Mouse (Mus musculus): ENCODE results near the gene Rhou. TPM values are rescaled to one million over a fixed set of nuclear protein-coding genes. Genes with fewer than 3 reads are reported as not detected.
"Not testable (repeated sequence)": the region's sequence is repeated elsewhere in the genome, so short reads cannot be mapped to it uniquely, and the experiment has no call there.

Gene Rhou
- 10.1 and 13.2 TPM in 2 replicates for polyA plus RNA-seq (2015; fragmentation: Nextera tagmentation; extraction: Ambion mirVana)

DNA sequence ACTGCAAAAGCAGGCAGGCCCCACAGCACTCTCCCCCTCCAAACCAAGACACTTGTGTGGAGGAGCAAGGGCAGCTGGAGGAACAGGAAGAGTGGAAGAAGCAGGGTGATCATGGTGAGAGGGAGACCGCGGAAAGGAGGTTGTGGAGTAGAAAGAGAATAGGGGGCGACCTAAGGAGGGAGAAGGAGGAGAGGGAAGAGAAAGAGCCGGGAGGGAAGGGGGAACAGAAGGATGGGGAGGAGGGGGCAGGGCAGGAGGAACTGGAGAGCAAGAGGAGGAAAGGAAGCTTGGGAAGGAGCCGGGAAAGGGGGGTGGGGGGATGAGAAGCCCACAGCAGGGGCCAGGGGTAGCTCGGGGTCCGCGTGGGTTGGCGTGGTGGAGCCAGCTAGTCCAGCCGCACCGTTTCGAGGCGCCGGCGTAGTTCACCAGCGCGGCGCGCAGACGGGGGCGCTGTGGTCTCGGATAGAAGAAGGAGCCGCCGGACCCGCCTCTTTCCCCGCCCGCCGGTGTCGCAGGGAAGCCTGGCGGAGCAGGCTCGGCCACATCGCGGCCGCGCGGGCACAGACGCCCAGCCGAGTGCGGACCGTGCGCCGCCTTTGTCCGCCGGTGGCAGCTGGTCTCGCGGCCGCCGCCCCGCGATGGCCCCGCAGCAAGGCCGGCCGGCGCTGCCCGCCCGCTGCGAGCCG is at the start of gene Rhou:
Gene Rhou, plus strand, starts transcription at position 622 of the 686 bp plus-strand sequence.
- WGBS, result under 1% methylated on average over 39 of the region's 58 CpGs

DNA sequence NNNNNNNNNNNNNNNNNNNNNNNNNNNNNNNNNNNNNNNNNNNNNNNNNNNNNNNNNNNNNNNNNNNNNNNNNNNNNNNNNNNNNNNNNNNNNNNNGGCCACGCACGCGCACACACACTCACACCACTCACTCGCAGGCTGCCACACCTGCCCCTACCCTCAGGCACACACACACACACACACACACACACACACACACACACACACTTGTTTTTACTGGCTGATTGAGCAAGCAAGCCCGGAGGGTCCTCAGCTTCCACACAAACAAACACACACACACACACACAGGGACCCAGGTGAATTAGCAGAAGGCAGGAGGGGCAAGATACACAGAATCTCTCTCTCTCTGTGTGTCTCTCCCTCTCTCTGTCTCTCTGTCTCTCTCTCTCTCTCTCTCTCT is 41.1 kb upstream of the Rhou start:
- ATAC-seq; H3K27ac ChIP-seq (ENCODE audit: low read length); H3K9ac ChIP-seq (ENCODE audit: low read depth, low read length); H3K9me3 ChIP-seq (replicated peaks; ENCODE audit: control insufficient read depth, low read length, poor library complexity, severe bottlenecking); H3K4me3 ChIP-seq (ENCODE audit: low read depth, low read length); H3K4me1 ChIP-seq (ENCODE audit: control insufficient read depth, insufficient read depth, low read length); H3K27me3 ChIP-seq (ENCODE audit: control insufficient read depth, insufficient read depth, low read depth, low read length); H3K4me2 ChIP-seq (ENCODE audit: low read length); H3K36me3 ChIP-seq (ENCODE audit: control insufficient read depth, insufficient read depth, low read length): not testable (repeated sequence)
- WGBS, result no CpG with 5 or more reads among the region's 5 CpGs

More for the DNA sequence above, at the start of gene Rhou:
- H3K4me3 ChIP-seq (ENCODE audit: low read depth, low read length), result peak within 1 kb of the TSS; percentile 85
- H3K36me3 ChIP-seq (ENCODE audit: control insufficient read depth, insufficient read depth, low read length), result peaks cover 5% of the 10 kb centered on the region
- H3K4me1 ChIP-seq (ENCODE audit: control insufficient read depth, insufficient read depth, low read length), result peaks cover 19% of the 10 kb centered on the region
- H3K27me3 ChIP-seq (ENCODE audit: control insufficient read depth, insufficient read depth, low read depth, low read length), result no peaks in the 10 kb centered on the region
- peak; percentile 93 for ATAC-seq
- peak within 1 kb of the TSS; percentile 94 for H3K27ac ChIP-seq (ENCODE audit: low read length)
- no peaks in the 10 kb centered on the region for H3K9me3 ChIP-seq (replicated peaks; ENCODE audit: control insufficient read depth, low read length, poor library complexity, severe bottlenecking)
- H3K9ac ChIP-seq (ENCODE audit: low read depth, low read length), result peak within 1 kb of the TSS; percentile 95
- peak within 1 kb of the TSS; percentile 83 for H3K4me2 ChIP-seq (ENCODE audit: low read length)

DNA sequence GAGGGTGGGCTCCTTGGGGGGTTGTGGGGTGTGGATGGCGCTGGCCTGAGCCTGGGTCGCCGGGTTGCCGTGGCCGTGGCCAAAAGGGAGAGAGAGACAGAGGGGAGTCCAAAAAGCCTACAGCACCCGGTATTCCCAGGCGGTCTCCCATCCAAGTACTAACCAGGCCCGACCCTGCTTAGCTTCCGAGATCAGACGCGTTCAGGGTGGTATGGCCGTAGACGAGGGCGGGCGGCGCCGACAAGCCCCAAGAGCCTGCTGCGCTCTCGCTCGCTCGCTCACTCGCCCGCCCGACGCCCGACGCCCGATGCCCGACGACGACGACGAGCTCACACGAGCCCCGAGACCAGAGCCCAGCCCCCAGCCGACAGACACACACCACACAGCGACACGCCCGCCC is 30.2 kb upstream of the Rhou start:
- not testable (repeated sequence) for H3K9ac ChIP-seq (ENCODE audit: low read depth, low read length); H3K4me3 ChIP-seq (ENCODE audit: low read depth, low read length); H3K4me1 ChIP-seq (ENCODE audit: control insufficient read depth, insufficient read depth, low read length); ATAC-seq; H3K27ac ChIP-seq (ENCODE audit: low read length); H3K36me3 ChIP-seq (ENCODE audit: control insufficient read depth, insufficient read depth, low read length); H3K4me2 ChIP-seq (ENCODE audit: low read length); H3K9me3 ChIP-seq (replicated peaks; ENCODE audit: control insufficient read depth, low read length, poor library complexity, severe bottlenecking)
- peaks cover 18% of the 10 kb centered on the region for H3K27me3 ChIP-seq (ENCODE audit: control insufficient read depth, insufficient read depth, low read depth, low read length)
- no CpG with 5 or more reads among the region's 39 CpGs for WGBS

DNA sequence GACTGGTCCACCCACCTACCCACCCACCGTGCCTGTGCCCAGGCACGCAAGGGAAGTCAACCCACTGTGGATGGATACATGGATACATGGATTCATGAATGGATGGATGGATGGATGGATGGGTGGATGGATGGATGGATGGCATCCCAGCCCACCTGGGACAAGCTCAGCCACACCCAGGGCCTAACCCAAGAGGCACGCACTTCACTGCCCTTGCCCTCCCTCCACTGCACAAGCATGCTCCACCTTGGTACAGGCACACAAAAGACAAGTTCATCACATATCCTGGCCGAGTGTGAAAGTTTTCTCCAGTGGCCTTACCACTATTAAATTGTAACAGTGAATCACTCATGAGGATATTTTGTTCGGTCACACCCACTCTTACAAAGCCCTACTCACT is 29.5 kb upstream of the Rhou start:
- Histone ChIP-seq H3K9ac (ENCODE audit: low read depth, low read length) (no peak overlapping the region), H3K4me1 (ENCODE audit: control insufficient read depth, insufficient read depth, low read length) (peaks cover 9% of the 10 kb centered on the region), H3K4me3 (ENCODE audit: low read depth, low read length) (no peak overlapping the region), H3K27me3 (ENCODE audit: control insufficient read depth, insufficient read depth, low read depth, low read length) (peaks cover 18% of the 10 kb centered on the region), H3K27ac (ENCODE audit: low read length) (no peak overlapping the region), H3K4me2 (ENCODE audit: low read length) (no peak overlapping the region), H3K36me3 (ENCODE audit: control insufficient read depth, insufficient read depth, low read length) (no peaks in the 10 kb centered on the region), H3K9me3 (replicated peaks; ENCODE audit: control insufficient read depth, low read length, poor library complexity, severe bottlenecking) (no peaks in the 10 kb centered on the region)
- 56% methylated on average over 5 of the region's 5 CpGs for WGBS
- no peak for ATAC-seq

DNA sequence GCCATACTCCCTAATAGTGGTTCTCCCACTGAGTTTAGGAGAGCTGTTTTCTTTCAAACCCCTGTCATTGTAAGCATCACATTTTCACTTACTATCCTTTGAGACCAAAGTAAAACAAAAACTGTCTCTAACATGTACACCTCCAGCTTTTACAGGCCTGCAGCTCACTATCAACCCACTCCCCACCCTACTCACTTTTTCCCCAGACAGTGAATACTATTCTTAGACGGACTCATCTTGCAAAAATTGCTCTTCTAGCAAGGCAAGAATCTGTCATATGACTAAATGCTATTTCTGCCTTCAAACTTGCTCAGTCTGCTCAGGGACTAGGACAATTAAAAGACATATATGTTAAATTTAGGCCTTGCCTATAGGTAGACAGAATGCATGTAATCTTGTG is 29.0 kb upstream of the Rhou start:
- H3K27ac ChIP-seq (ENCODE audit: low read length), result no peak overlapping the region
- peaks cover 10% of the 10 kb centered on the region for H3K4me1 ChIP-seq (ENCODE audit: control insufficient read depth, insufficient read depth, low read length)
- no peak overlapping the region for H3K4me3 ChIP-seq (ENCODE audit: low read depth, low read length)
- H3K27me3 ChIP-seq (ENCODE audit: control insufficient read depth, insufficient read depth, low read depth, low read length), result peaks cover 18% of the 10 kb centered on the region
- 41% methylated on average over 1 of the region's 1 CpGs for whole genome bisulfite sequencing
- no peak overlapping the region for H3K4me2 ChIP-seq (ENCODE audit: low read length)
- no peak for ATAC-seq
- H3K9ac ChIP-seq (ENCODE audit: low read depth, low read length), result no peak overlapping the region
- H3K9me3 ChIP-seq (replicated peaks; ENCODE audit: control insufficient read depth, low read length, poor library complexity, severe bottlenecking), result no peaks in the 10 kb centered on the region
- H3K36me3 ChIP-seq (ENCODE audit: control insufficient read depth, insufficient read depth, low read length), result no peaks in the 10 kb centered on the region

DNA sequence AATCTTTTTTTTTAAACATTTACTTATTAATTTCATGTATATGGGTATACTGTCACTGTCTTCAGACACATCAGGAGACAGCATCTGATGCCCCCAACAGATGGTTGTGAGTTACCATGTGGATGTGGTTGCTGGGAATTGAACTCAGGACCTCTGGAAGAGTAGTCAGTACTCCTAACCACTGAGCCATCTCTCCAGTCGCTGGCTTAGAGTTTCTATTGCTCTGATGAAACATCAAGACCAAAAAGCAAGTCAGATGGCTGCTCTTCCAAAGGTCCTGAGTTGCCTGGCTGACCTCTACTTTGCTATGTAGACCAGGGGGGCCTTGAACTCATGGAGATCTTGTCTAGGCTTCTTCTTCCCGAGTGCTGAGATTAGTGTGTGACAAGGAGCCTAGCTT is 28.0 kb upstream of the Rhou start:
- no peak overlapping the region for H3K4me3 ChIP-seq (ENCODE audit: low read depth, low read length)
- no peaks in the 10 kb centered on the region for H3K36me3 ChIP-seq (ENCODE audit: control insufficient read depth, insufficient read depth, low read length)
- peaks cover 18% of the 10 kb centered on the region for H3K27me3 ChIP-seq (ENCODE audit: control insufficient read depth, insufficient read depth, low read depth, low read length)
- no peak overlapping the region for H3K9ac ChIP-seq (ENCODE audit: low read depth, low read length)
- ATAC-seq, result no peak
- no peaks in the 10 kb centered on the region for H3K9me3 ChIP-seq (replicated peaks; ENCODE audit: control insufficient read depth, low read length, poor library complexity, severe bottlenecking)
- 21% methylated on average over 2 of the region's 2 CpGs for WGBS
- peaks cover 10% of the 10 kb centered on the region for H3K4me1 ChIP-seq (ENCODE audit: control insufficient read depth, insufficient read depth, low read length)
- no peak overlapping the region for H3K4me2 ChIP-seq (ENCODE audit: low read length)
- H3K27ac ChIP-seq (ENCODE audit: low read length), result no peak overlapping the region

DNA sequence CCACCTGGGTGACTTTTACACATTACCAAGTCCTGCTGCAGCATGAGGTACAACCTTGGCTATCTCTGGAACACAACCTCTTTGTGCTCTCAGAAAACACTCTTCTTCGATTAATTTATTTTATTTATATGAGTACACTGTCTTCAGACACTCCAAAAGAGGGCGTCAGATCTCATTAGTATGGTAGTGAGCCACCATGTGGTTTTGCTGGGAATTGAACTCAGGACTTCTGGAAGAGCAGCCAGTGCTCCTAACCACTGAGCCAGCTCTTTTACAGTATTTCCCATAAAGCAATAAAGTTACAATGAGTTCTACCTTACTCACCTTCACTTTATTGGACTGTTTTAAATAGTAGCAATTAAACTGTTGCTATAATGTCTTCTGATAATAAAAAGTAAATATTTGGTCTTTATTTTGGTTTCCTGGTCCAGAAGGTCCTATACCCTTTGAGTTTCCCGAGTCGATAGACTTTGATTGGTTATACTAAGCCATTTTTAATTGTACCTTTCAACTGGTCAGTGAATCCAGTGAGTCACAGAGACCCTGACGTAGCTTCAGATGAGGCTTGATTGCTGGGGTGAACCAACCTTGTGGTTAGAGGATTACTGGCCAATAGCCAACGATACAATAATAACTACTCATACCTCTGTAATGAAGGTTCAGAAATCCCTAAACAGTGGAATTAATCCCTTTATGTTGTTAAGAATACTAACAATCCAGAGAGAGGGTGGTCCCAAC is 26.1 kb upstream of the Rhou start:
- H3K27ac ChIP-seq (ENCODE audit: low read length), result no peak overlapping the region
- H3K4me2 ChIP-seq (ENCODE audit: low read length), result no peak overlapping the region
- peaks cover 18% of the 10 kb centered on the region for H3K27me3 ChIP-seq (ENCODE audit: control insufficient read depth, insufficient read depth, low read depth, low read length)
- ATAC-seq, result no peak
- H3K4me1 ChIP-seq (ENCODE audit: control insufficient read depth, insufficient read depth, low read length), result peaks cover 10% of the 10 kb centered on the region
- no peaks in the 10 kb centered on the region for H3K9me3 ChIP-seq (replicated peaks; ENCODE audit: control insufficient read depth, low read length, poor library complexity, severe bottlenecking)
- 64% methylated on average over 6 of the region's 6 CpGs for WGBS
- no peaks in the 10 kb centered on the region for H3K36me3 ChIP-seq (ENCODE audit: control insufficient read depth, insufficient read depth, low read length)
- no peak overlapping the region for H3K9ac ChIP-seq (ENCODE audit: low read depth, low read length)
- H3K4me3 ChIP-seq (ENCODE audit: low read depth, low read length), result no peak overlapping the region

DNA sequence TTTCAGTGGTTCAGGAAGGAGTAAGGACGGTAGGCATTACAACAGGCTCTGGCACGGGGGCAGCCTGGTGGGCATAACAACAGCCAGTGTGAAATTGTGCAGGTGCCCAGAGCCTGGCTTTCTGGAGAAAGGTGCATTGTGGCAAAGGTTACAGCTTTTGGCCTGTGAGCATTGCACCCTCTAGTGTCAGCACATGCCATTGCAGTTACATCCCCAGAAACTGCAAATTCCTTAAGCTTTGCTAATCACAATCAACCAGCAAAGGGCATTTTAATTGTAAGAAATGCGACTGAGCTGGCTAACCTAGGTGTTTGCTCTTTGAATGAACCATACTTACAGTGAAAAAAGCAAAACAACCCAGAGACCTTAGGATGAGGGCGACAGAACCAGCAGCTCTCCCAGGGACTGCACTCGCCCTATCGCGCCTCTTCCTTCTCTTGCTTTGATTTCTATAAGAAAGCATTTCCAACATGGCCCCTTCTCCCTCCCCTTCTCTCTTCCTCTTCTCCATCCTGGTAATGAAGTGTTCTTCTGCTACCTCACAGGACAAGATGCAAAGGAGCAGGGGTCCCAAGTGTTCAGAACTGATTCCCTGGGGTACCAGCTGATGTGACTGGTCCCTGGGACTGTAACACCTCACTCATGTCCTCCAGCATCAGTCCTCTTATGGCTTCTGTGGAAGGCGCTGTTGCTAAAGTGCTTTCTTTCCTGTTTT is 25.3 kb upstream of the Rhou start:
- no peaks in the 10 kb centered on the region for H3K9me3 ChIP-seq (replicated peaks; ENCODE audit: control insufficient read depth, low read length, poor library complexity, severe bottlenecking)
- 2% methylated on average over 8 of the region's 8 CpGs for WGBS
- H3K9ac ChIP-seq (ENCODE audit: low read depth, low read length), result peak overlapping the region; percentile 53; the same call in 1 of the 2 replicates
- peaks cover 10% of the 10 kb centered on the region for H3K4me1 ChIP-seq (ENCODE audit: control insufficient read depth, insufficient read depth, low read length)
- H3K4me3 ChIP-seq (ENCODE audit: low read depth, low read length), result peak overlapping the region; percentile 25
- no peaks in the 10 kb centered on the region for H3K36me3 ChIP-seq (ENCODE audit: control insufficient read depth, insufficient read depth, low read length)
- H3K27me3 ChIP-seq (ENCODE audit: control insufficient read depth, insufficient read depth, low read depth, low read length), result peaks cover 18% of the 10 kb centered on the region
- H3K4me2 ChIP-seq (ENCODE audit: low read length), result peak overlapping the region; percentile 63
- no peak overlapping the region for H3K27ac ChIP-seq (ENCODE audit: low read length)
- ATAC-seq, result peak; percentile 42; the same call in 1 of the 2 replicates
